Mouse (Mus musculus): ENCODE results near the gene Urod.

Gene Urod

DNA sequence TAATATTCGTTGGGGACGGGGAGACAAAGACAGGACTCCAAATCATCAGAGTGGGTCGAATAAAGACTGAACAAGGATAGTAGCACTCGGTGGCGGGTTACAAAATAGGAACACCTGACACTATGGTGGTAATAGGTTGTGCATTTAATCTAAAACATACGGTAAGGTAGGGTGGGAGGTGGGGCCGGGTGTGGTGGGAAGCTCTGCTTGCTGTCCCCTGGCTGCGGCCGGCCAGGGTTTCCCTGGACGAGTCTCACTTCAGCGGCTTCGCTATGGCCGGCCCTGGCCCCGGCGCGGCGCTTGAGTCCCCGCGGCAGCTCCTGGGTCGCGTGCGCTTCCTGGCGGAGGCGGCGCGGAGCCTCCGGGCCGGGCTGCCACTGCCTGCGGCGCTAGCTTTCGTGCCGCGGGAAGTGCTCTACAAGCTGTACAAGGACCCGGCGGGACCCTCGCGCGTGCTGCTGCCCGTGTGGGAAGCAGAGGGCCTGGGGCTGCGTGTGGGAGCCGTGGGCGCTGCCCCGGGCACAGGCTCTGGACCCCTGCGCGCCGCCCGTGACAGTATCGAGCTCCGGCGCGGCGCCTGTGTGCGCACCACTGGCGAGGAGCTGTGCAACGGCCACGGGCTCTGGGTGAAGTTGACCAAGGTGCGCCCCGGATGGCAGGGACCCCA, 1.1 kb upstream of the Urod start, which contains the start of gene Hectd3:
Gene Hectd3, plus strand, starts transcription at position 187 of the 667 bp plus-strand sequence.
- in situ Hi-C loops (cut with MboI, MseI): loop anchor here (5.0 kb wide), 1 partner anchor 137 kb away; the partner anchor contains the start of gene Plk3

DNA sequence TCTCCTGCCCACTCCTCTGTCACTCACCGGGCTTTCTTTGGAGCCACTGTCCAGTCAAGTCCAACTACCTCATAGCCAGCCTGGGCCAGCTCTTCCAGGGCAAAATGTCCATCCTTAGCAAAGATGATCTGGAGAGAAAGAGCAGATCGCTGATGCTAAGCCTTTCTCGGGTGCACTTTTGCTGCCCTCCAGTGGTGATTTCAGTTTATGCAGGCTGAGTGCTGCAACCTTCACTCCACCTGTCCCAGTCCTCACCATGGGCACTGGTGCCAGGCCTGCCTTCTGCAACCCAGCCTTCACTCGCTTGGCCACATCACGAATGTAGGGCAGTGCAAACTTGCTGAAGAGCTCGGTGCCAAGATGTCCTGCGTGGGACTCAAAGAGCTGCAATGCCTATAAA, 2.8 kb downstream of the Urod start:
- in situ Hi-C loops (cut with MboI, MseI): no loop called here

DNA sequence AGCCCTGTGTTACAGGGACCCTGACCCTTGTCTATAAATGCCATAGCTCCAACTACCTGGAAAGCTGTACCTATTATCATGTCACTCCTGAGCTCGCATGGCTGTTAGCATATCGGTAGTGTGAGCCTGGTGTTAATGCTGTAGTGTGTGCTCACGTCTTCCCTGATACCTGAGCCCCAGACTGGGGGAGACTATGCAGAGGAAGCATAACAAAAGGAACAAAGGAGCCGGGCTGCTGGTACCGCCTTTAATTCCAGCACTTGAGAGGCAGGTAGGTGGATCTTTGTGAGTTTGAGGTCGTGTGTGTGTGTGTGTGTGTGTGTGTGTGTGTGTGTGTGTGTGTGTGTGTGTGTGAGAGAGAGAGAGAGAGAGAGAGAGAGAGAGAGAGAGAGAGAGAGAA, 4.5 kb downstream of the Urod start:
- in situ Hi-C loops (cut with MboI, MseI): no loop called here

DNA sequence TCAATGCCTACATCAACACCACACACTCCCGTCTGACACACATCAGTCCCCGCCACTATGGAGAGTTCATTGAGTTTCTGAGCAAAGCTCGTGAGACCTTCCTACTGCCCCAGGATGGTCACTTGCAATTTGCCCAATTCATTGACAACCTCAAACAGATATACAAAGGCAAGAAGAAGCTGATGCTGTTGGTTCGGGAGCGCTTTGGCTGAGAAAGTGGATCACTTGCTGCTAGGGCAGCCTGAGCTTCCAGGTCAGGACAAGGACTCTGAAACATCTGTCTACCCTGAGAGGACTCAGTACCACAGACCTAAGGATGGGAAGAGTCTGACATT, 7.1 kb downstream of the Urod start:
- in situ Hi-C loops (cut with MboI, MseI): no loop called here

DNA sequence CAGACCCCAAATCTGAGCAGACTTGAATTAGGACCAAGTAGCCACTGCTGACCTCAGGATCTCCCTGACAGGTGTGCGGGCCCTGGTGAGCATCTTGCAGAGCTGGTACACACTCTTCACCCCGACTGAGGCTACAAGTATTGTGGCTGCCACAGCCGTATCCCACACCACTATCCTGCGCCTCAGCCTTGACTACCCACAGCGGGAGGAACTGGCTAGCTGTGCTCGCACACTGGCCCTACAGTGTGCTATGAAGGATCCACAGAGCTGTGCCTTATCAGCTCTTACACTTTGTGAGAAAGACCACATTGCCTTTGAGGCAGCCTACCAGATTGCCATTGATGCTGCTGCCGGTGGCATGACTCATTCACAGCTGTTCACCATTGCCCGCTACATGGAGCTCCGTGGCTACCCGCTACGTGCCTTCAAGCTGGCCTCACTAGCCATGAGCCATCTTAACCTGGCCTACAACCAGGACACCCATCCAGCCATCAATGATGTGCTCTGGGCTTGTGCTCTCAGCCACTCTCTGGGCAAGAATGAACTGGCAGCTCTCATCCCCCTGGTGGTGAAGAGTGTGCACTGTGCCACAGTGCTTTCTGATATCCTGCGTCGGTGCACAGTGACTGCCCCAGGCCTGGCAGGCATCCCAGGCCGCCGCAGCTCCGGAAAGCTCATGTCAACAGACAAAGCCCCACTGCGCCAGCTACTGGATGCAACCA, 7.7 kb downstream of the Urod start:
- in situ Hi-C loops (cut with MboI, MseI): no loop called here

DNA sequence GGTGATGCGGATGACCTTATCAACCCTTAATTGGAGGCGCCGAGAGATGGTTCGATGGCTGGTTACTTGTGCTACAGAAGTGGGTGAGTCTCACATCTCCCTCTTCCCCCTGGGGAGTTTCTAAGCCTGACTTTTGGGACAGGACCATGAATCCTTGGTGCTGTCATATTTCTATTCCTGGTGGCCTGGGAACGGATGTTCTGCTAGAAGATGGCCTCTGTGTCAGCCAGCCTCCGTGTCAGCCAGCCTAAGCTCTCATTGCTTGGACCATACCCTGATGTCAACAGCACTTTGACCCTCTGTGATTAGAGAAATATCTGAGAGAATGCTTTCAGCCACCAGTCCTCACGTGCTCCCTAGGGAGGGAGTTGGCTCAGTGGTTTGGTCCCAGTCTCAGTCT, 8.5 kb downstream of the Urod start:
- in situ Hi-C loops (cut with MboI, MseI): no loop called here

DNA sequence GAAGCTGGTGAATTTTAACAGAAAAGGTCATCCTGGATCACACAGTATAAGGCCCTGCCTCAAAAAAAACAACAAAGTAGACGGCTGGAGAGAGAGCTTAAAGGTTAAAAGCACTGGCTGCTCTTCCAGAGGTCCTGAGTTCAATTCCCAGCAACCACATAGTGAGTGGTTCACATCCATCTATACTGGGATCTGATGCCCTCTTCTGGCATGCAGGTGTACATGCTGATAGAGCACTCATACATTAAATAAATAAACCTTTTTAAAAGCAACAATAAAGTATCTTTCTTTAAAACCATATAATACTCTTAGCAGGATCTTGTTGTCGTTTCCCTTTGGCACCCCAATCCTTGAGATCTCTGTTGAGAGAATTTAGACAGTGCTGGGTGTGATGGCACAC, 17.7 kb downstream of the Urod start:
- in situ Hi-C loops (cut with MboI, MseI): loop anchor here (5.0 kb wide), 2 partner anchors 74 to 144 kb away; no protein-coding TSS in a partner anchor

DNA sequence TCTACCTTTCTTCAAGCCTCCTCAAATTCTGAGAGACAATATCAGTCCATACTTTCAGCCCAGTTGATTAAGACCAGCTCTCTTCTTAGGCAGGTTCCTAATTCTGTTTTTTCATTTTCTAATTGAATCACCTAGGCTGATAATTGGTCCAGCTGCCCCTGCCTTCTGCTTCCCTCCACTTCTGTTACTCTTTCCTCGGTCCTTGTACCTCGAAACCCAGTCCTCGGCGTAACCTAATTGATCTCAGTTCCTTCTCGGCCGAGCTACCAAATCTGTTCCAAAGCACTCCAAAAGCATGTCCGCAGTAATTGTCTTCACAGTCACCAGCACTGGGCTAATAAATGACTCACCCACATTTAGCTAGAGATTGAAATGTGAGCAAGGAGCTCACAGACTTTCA, 39.3 kb downstream of the Urod start:
- in situ Hi-C loops (cut with MboI, MseI): no loop called here

DNA sequence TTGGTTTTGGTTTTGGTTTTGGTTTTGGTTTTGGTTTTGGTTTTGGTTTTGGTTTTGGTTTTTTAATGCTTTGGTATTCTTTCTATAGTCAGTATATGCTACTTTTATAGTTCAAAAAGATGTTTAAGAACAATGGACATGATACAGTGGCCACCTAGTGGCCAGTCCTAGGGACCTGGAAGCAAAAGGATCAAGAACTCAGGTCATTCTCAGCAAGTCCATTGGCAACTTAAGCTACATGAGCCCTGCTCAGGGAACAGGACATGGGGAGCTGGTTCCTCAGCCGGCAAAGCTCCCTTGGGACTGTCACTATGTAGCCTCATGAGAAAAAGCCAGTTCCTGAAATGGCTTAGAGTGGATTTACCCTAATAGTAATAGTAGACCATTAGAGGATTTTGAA, 42.6 kb downstream of the Urod start:
- in situ Hi-C loops (cut with MboI, MseI): no loop called here

DNA sequence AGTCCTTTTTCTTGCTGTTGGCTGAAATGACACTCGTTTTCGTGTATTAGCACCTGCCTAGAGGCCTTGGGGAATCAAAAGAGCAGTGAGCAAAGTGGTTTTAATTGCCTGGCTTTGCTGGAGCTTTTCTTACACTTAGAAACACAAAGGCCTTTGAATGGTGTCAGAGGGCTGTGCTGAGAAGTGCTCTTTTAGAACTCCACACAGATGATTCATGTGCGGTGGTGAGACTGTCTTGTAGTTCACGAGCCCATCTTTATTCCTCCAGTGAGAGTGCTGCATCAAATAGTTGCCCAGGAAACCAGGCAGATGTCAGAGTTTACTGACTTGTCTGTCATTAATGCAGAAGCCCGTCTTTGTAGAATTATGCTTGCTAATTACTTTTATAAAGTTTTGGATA, 50.2 kb downstream of the Urod start:
- in situ Hi-C loops (cut with MboI, MseI): no loop called here

DNA sequence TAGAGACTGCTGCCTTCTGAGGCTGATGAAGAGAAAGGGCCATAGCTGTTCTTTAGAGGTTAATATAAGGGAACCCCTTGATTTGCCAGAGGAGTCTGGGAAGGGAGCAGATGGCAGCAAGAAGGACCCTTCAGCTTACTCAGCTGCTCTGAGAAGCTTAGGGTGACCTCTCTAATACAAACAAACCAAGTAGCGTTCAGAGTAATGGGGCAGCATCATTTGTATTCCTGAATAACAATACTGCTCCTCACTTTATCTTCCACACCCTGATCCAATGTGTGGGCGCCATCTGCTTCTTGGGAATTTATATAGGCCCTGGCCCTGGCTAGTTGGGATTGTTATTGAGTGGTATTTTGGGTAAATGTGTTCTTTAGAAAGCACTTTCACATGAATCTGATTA, 51.5 kb downstream of the Urod start:
- in situ Hi-C loops (cut with MboI, MseI): no loop called here

Data from T-helper 2 cell (primary cell).